Mouse (Mus musculus) heart, postnatal 36 days (tissue): ENCODE measurements around the gene Gdap2. TPM values are rescaled to one million over a fixed set of nuclear protein-coding genes. Genes with fewer than 3 reads are reported as not detected.
A peak's percentile ranks its signal among the peaks of the same experiment; 100 is the strongest.

ENCODE experiments used
- DNase-seq, 2 experiments: peaks; one replicate each; pipeline ENCODE4 v3.0.0; 2021 to 2022
- intact Hi-C: fragments of 180-260 bp; cut with DNase I; formaldehyde crosslinking; loops from one replicate; pipeline ENCODE4 v1.15.1; 2025
- total RNA-seq, 2 experiments: library from RNA; stranded (reverse); gene quantifications; 2 replicates each; pipeline ENCODE4 v1.2.3; 2021

The Gdap2 gene
- total RNA-seq, 2 experiments from 2014 or later = 9.6 to 10.5 TPM

DNA sequence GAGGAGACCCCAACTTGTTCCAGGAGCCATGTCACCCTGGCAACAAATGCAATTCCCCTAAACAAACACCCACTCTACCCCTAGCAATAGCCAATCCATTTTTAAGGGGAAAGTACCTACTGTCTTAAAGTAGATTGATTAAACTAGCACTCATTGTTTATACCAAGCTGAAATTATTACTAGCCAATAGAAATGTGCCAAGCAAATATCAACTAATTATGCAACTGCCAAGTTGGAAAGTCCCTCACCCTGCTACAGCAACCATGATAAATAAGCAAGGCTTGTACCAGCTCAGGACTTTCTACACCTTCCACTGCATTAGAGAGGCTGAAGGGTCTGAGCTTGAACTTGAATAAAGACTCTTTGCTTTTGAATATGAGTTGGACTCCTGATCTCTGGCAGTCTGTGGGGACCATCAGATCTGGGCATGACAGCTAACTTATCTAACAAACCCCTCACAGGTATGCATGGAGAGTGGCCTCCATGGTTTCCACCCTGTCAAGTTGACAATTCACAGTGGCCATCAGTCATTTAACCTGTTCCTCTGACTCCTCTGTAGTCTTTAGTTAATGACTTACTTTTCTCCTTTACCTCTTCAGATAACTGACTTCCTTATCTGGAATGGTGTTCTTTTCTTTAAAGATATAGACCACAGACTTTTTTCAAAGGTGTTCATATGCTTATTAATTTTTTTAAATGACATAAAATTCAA lies 74.7 kb downstream of the Gdap2 start:
- DNase-seq = no peak
- intact Hi-C loops = no loop called here

DNA sequence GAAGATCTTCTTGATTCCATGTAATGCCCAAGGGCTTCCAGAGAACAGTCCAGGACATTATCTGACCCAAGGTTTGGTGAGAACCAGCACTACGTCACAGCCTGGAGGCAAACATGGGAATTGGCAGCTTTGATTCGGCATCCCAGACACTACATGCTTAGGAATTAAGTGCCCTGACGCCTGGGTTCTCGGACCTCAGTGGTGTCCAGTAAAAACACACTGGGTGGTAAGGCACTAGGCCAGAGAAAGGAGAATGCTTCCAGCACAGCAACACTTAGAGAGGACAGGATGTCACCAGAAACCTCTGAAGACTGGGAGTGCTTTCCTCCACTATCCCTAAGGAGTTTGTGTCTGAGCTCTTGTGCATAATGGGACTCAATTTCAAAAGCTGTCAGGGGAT lies 80.0 kb downstream of the Gdap2 start:
- DNase-seq = no peak

GRCm38 (mm10) chr3:100246286-100246825 lies 84.2 kb downstream of the Gdap2 start:
- peak in 1 of 2 experiments; percentile 2 for DNase-seq
- intact Hi-C loops = no loop called here

More for the DNA sequence above, 80.0 kb downstream of the Gdap2 start:
- intact Hi-C loops = no loop called here

Other genes with a start within 250 kb of the Gdap2 start
- gene Wdr3, start within 50 bp of the Gdap2 start, total RNA-seq = 10 to 100 TPM in 1 of 2 experiments, 1 to 10 TPM in 1; 10.0 to 10.2 TPM